Mouse (Mus musculus) C2C12 (cell line): ENCODE measurements around the gene Rin1. TPM values are rescaled to one million over a fixed set of nuclear protein-coding genes. Genes with fewer than 3 reads are reported as not detected.
"Not testable (repeated sequence)": the region's sequence is repeated elsewhere in the genome, so short reads cannot be mapped to it uniquely, and the experiment has no call there.

Source experiments
- H3K27me3 ChIP-seq: one replicate; pipeline ENCODE4 v1.6.1; 2011; ENCODE audit not compliant: control insufficient read depth, insufficient read depth, insufficient read length
- H3K36me3 ChIP-seq: one replicate; pipeline ENCODE4 v1.6.1; 2011; ENCODE audit not compliant: control insufficient read depth, insufficient read depth
- H3K4me3 ChIP-seq: one replicate; pipeline ENCODE4 v1.5.1; 2011; ENCODE audit warnings: mild to moderate bottlenecking, control low read depth; ENCODE audit not compliant: poor library complexity, insufficient read depth, severe bottlenecking
- H3K79me2 ChIP-seq: one replicate; pipeline ENCODE4 v1.6.1; 2011; ENCODE audit not compliant: control insufficient read depth, insufficient read depth
- H3K79me3 ChIP-seq: one replicate; pipeline ENCODE4 v1.6.1; 2011; ENCODE audit warnings: low read depth, control low read depth
- H3ac ChIP-seq: one replicate; pipeline ENCODE3; 2011; ENCODE audit warnings: low read depth; ENCODE audit not compliant: control insufficient read depth, insufficient read length
- CEBPB ChIP-seq: IDR thresholded peaks from one replicate; pipeline ENCODE4 v1.6.1; 2011; ENCODE audit warnings: low read depth, mild to moderate bottlenecking, control low read depth, moderate library complexity
- CTCF ChIP-seq: IDR thresholded peaks from one replicate; pipeline ENCODE4 v1.5.1; 2011; ENCODE audit not compliant: control insufficient read depth, insufficient read depth, insufficient read length
- FOSL1 ChIP-seq: IDR thresholded peaks from one replicate; pipeline ENCODE4 v1.8.0; 2011; ENCODE audit warnings: mild to moderate bottlenecking, low read length; ENCODE audit not compliant: poor library complexity, insufficient read depth, severe bottlenecking
- MAX ChIP-seq: IDR thresholded peaks from one replicate; pipeline ENCODE4 v1.6.1; 2011; ENCODE audit warnings: mild to moderate bottlenecking, control low read depth
- MYOD1 ChIP-seq: IDR thresholded peaks from one replicate; pipeline ENCODE4 v1.6.1; 2011; ENCODE audit warnings: low read depth; ENCODE audit not compliant: control insufficient read depth, insufficient read length
- MYOG ChIP-seq: IDR thresholded peaks from one replicate; pipeline ENCODE4 v1.6.1; 2011; ENCODE audit not compliant: control insufficient read depth, insufficient read length; ENCODE audit errors: extremely low read depth
- USF1 ChIP-seq: IDR thresholded peaks from one replicate; pipeline ENCODE4 v1.6.1; 2011; ENCODE audit warnings: low read depth, mild to moderate bottlenecking, control low read depth, moderate library complexity
- polyA plus RNA-seq: library from polyadenylated mRNA; unstranded; fragments of >200 nt; fragmentation: generic; extraction: Trizol; gene quantifications from one replicate; pipeline ENCODE4 v1.2.1, GENCODE M21; 2012; ENCODE audit warnings: missing spikeins

Gene Rin1
- polyA plus RNA-seq, 1 experiment: 48.9 TPM

GRCm38 (mm10) chr19:5079279-5079678 is 29.0 kb downstream of the Rin1 start:
- Histone ChIP-seq H3K36me3 (no peaks in the 10 kb centered on the region), H3ac (no peak overlapping the region), H3K27me3 (no peaks in the 10 kb centered on the region), H3K79me3 (no peaks in the 10 kb centered on the region), H3K4me3 (no peak overlapping the region), H3K79me2 (no peaks in the 10 kb centered on the region)
- TF ChIP-seq CEBPB (no peak), USF1 (peak; percentile 48)

- no peak overlapping the region for H3ac ChIP-seq
- no peaks in the 10 kb centered on the region for H3K79me3 ChIP-seq
- no peaks in the 10 kb centered on the region for H3K36me3 ChIP-seq
- H3K4me3 ChIP-seq: no peak overlapping the region
- no peaks in the 10 kb centered on the region for H3K27me3 ChIP-seq
- H3K79me2 ChIP-seq: no peaks in the 10 kb centered on the region
- no peak for TF ChIP-seq USF1
- TF ChIP-seq MAX: no peak
- no peak for TF ChIP-seq MYOD1
- TF ChIP-seq CEBPB: no peak
- TF ChIP-seq MYOG: no peak
- TF ChIP-seq CTCF: no peak
- TF ChIP-seq FOSL1: no peak
Observed at GRCm38 (mm10) chr19:5082005-5082404, 31.7 kb downstream of the Rin1 start.

- Histone ChIP-seq H3K79me3 (no peaks in the 10 kb centered on the region), H3K4me3 (no peak overlapping the region), H3K79me2 (no peaks in the 10 kb centered on the region), H3K27me3 (no peaks in the 10 kb centered on the region), H3ac (peak overlapping the region; percentile 6), H3K36me3 (no peaks in the 10 kb centered on the region)
- no peak for TF ChIP-seq MAX
- no peak for TF ChIP-seq USF1
Observed at GRCm38 (mm10) chr19:5082596-5082995, 32.3 kb downstream of the Rin1 start.

GRCm38 (mm10) chr19:5083961-5084833 is 33.9 kb downstream of the Rin1 start:
- Histone ChIP-seq H3K36me3 (no peaks in the 10 kb centered on the region), H3K4me3 (peak overlapping the region; percentile 38)
- TF ChIP-seq MAX (no peak), FOSL1 (no peak), CEBPB (no peak)

GRCm38 (mm10) chr19:5084834-5085144 is 34.5 kb downstream of the Rin1 start:
- Histone ChIP-seq H3K4me3 (peak overlapping the region; percentile 38), H3K79me3 (no peaks in the 10 kb centered on the region), H3K79me2 (peaks cover 13% of the 10 kb centered on the region), H3K36me3 (peaks cover 3% of the 10 kb centered on the region), H3K27me3 (no peaks in the 10 kb centered on the region), H3ac (peak overlapping the region; percentile 64)
- TF ChIP-seq MAX (no peak), CEBPB (no peak), MYOD1 (no peak), CTCF (no peak), USF1 (no peak), FOSL1 (no peak), MYOG (no peak)

More at GRCm38 (mm10) chr19:5083961-5084833, 33.9 kb downstream of the Rin1 start:
- Histone ChIP-seq H3K79me3 (no peaks in the 10 kb centered on the region), H3K79me2 (peaks cover 7% of the 10 kb centered on the region), H3ac (peak overlapping the region; percentile 64), H3K27me3 (no peaks in the 10 kb centered on the region)

- H3K4me3 ChIP-seq: peak within 1 kb of the TSS; percentile 38
- no peaks in the 10 kb centered on the region for H3K27me3 ChIP-seq
- peaks cover 3% of the 10 kb centered on the region for H3K36me3 ChIP-seq
- TF ChIP-seq FOSL1 (no peak), MYOG (no peak), MYOD1 (no peak), CEBPB (no peak), USF1 (no peak), CTCF (no peak), MAX (no peak)
- no peaks in the 10 kb centered on the region for H3K79me3 ChIP-seq
- peak within 1 kb of the TSS; percentile 64 for H3ac ChIP-seq
- peaks cover 13% of the 10 kb centered on the region for H3K79me2 ChIP-seq
Observed at GRCm38 (mm10) chr19:5085145-5085863, 35.0 kb downstream of the Rin1 start, which contains the start of gene Tmem151a. TSS of gene Tmem151a (minus strand) at chr19:5085531.

- H3ac ChIP-seq, H3K4me3 ChIP-seq, H3K79me3 ChIP-seq, H3K36me3 ChIP-seq, H3K27me3 ChIP-seq: not testable (repeated sequence)
- H3K79me2 ChIP-seq: peaks cover 13% of the 10 kb centered on the region
Observed at GRCm38 (mm10) chr19:5086533-5086932, 36.3 kb downstream of the Rin1 start.
